Mouse (Mus musculus): Measurements from ENCODE around the gene Cyp1a2. TPM values are rescaled to one million over a fixed set of nuclear protein-coding genes. Genes with fewer than 3 reads are reported as not detected.
A peak's percentile ranks its signal among the peaks of the same experiment; 100 is the strongest.

Gene Cyp1a2
- polyA plus RNA-seq, 1 experiment from 2014 or later: 0.10 TPM

- under 1% methylated on average over 23 of the region's 23 CpGs for WGBS (ENCODE audit: insufficient replicate concordance)
- Histone ChIP-seq H3K36me3 (peaks cover 11% of the 10 kb centered on the region), H3K27me3 (no peaks in the 10 kb centered on the region)
Measured at GRCm38 (mm10) chr9:57708068-57708719, 24.7 kb upstream of the Cyp1a2 start, which contains the start of gene Edc3. Gene Edc3, plus strand, starts transcription at chr9:57708540.

GRCm38 (mm10) chr9:57706496-57706895 is 23.0 kb upstream of the Cyp1a2 start:
- DNase-seq (no peak), ATAC-seq (ENCODE audit: low read depth) (no peak)
- H3K9ac ChIP-seq: no peak overlapping the region
- no peaks in the 10 kb centered on the region for H3K27me3 ChIP-seq
- H3K36me3 ChIP-seq: no peaks in the 10 kb centered on the region
- H3K4me1 ChIP-seq (replicated peaks): peaks cover 22% of the 10 kb centered on the region
- 74% methylated on average over 3 of the region's 3 CpGs for WGBS (ENCODE audit: insufficient replicate concordance)
- H3K4me2 ChIP-seq: no peak overlapping the region
- H3K4me3 ChIP-seq (replicated peaks): no peak overlapping the region
- no peaks in the 10 kb centered on the region; the same call in 1 of the 2 replicates for H3K9me3 ChIP-seq (replicated peaks)
- no peak overlapping the region for H3K27ac ChIP-seq

More at GRCm38 (mm10) chr9:57708068-57708719, 24.7 kb upstream of the Cyp1a2 start, which contains the start of gene Edc3:
- DNase-seq (peak; percentile 83), ATAC-seq (ENCODE audit: low read depth) (peak; percentile 81)
- H3K27ac ChIP-seq: peak within 1 kb of the TSS; percentile 87
- no peaks in the 10 kb centered on the region; the same call in 1 of the 2 replicates for H3K9me3 ChIP-seq (replicated peaks)
- H3K4me2 ChIP-seq: peak within 1 kb of the TSS; percentile 86
- peak within 1 kb of the TSS; percentile 89 for H3K9ac ChIP-seq
- H3K4me3 ChIP-seq (replicated peaks): peak within 1 kb of the TSS; percentile 93
- H3K4me1 ChIP-seq (replicated peaks): peaks cover 22% of the 10 kb centered on the region

- H3K4me3 ChIP-seq (replicated peaks): no peak overlapping the region
- no peaks in the 10 kb centered on the region for H3K36me3 ChIP-seq
- H3K4me2 ChIP-seq: no peak overlapping the region
- peaks cover 46% of the 10 kb centered on the region for H3K27me3 ChIP-seq
- no peak overlapping the region for H3K27ac ChIP-seq
- WGBS (ENCODE audit: insufficient replicate concordance): 53% methylated on average over 1 of the region's 1 CpGs
- ATAC-seq (ENCODE audit: low read depth): no peak
- H3K9ac ChIP-seq: no peak overlapping the region
- H3K4me1 ChIP-seq (replicated peaks): peaks cover 25% of the 10 kb centered on the region
- no peaks in the 10 kb centered on the region for H3K9me3 ChIP-seq (replicated peaks)
- no peak for DNase-seq
Measured at GRCm38 (mm10) chr9:57698466-57699150, 15.1 kb upstream of the Cyp1a2 start.

GRCm38 (mm10) chr9:57697380-57697779 is 13.9 kb upstream of the Cyp1a2 start:
- Histone ChIP-seq H3K27ac (no peak overlapping the region), H3K9me3 (replicated peaks) (no peaks in the 10 kb centered on the region), H3K36me3 (no peaks in the 10 kb centered on the region), H3K27me3 (peaks cover 56% of the 10 kb centered on the region), H3K9ac (no peak overlapping the region), H3K4me2 (peak overlapping the region; percentile 72), H3K4me1 (replicated peaks) (peaks cover 25% of the 10 kb centered on the region), H3K4me3 (replicated peaks) (peak overlapping the region; percentile 52)
- WGBS (ENCODE audit: insufficient replicate concordance): 2% methylated on average over 4 of the region's 4 CpGs
- peak; percentile 33 for DNase-seq
- peak; percentile 82 for ATAC-seq (ENCODE audit: low read depth)

DNA sequence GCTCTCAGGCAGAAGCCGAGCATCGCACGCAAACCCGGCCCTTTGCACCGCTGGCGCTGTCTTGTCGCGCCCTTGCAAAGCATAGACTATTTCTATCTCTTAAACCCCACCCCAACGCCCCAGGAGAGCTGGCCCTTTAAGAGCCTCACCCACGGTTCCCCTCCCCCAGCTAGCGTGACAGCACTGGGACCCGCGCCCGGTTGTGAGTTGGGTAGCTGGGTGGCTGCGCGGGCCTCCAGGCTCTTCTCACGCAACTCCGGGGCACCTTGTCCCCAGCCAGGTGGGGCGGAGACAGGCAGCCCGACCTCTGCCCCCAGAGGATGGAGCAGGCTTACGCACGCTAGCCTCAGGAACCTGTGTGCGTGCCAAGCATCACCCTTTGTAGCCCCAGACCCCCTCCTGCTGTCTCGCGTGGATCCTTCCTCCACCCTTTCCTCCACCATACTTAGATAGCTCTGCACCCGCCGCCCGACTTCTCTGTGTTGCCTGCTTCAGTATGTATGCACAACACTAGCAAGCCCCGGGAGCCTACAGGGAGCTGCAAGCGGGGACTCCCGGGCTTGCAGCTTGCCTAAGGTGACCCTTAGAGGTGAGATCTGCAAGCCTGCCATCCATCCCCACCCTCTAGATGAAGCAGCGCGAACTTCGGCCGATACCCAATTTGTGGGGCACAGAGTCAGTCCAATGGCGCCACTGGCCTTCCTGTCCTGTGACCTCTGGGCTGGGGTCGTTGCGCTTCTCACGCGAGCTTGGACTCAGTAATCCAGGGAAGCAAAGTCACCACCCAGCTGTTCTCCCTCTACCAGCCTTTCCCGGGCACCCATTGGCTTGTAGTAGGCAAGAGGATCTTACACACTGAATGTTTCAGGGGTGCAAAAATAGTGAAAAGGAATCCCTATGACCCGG is 13.1 kb upstream of the Cyp1a2 start:
- DNase-seq (peak; percentile 12), ATAC-seq (ENCODE audit: low read depth) (peak; percentile 59)
- Histone ChIP-seq H3K4me1 (replicated peaks) (peaks cover 25% of the 10 kb centered on the region), H3K9me3 (replicated peaks) (no peaks in the 10 kb centered on the region), H3K9ac (peak overlapping the region; percentile 33), H3K4me2 (peak overlapping the region; percentile 72), H3K27ac (no peak overlapping the region), H3K36me3 (no peaks in the 10 kb centered on the region), H3K4me3 (replicated peaks) (peak overlapping the region; percentile 52), H3K27me3 (peaks cover 61% of the 10 kb centered on the region)
- 3% methylated on average over 42 of the region's 42 CpGs for WGBS (ENCODE audit: insufficient replicate concordance)

DNA sequence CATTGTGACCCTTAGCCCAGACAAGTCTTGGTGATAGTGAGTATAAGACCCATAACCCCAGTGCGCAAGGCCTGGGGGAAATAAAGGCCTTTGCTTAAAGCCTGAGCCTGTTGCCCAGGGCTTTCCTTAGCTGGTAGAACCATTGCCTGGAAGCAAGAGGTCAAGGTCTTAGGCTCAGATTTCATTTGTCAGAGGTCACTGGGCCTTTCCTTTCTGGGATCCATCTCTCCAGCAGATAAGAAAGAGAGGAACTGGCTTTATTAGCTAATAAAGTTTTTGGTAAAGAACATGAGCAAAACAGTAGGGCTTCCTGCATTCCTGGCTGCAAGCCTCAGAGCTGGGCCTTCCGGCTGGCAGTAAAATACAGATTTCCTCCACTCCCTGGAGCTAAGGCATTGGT is 10.6 kb upstream of the Cyp1a2 start:
- H3K27ac ChIP-seq: no peak overlapping the region
- no peaks in the 10 kb centered on the region for H3K36me3 ChIP-seq
- H3K4me2 ChIP-seq: no peak overlapping the region
- H3K4me3 ChIP-seq (replicated peaks): no peak overlapping the region
- no peaks in the 10 kb centered on the region for H3K9me3 ChIP-seq (replicated peaks)
- no peak overlapping the region for H3K9ac ChIP-seq
- ATAC-seq (ENCODE audit: low read depth): no peak
- peaks cover 55% of the 10 kb centered on the region for H3K27me3 ChIP-seq
- H3K4me1 ChIP-seq (replicated peaks): peaks cover 25% of the 10 kb centered on the region
- no peak for DNase-seq
- WGBS (ENCODE audit: insufficient replicate concordance): 74% methylated on average over 2 of the region's 2 CpGs

GRCm38 (mm10) chr9:57688606-57689005 is 5.1 kb upstream of the Cyp1a2 start:
- Histone ChIP-seq H3K4me2 (no peak overlapping the region), H3K9ac (no peak overlapping the region), H3K27ac (no peak overlapping the region), H3K9me3 (replicated peaks) (no peaks in the 10 kb centered on the region), H3K27me3 (peaks cover 15% of the 10 kb centered on the region), H3K36me3 (no peaks in the 10 kb centered on the region), H3K4me3 (replicated peaks) (no peak overlapping the region), H3K4me1 (replicated peaks) (no peaks in the 10 kb centered on the region)
- DNase-seq (no peak), ATAC-seq (ENCODE audit: low read depth) (no peak)
- WGBS (ENCODE audit: insufficient replicate concordance): 80% methylated on average over 2 of the region's 2 CpGs

GRCm38 (mm10) chr9:57688158-57688557 is 4.7 kb upstream of the Cyp1a2 start:
- 43% methylated on average over 2 of the region's 2 CpGs for whole genome bisulfite sequencing (ENCODE audit: insufficient replicate concordance)
- H3K36me3 ChIP-seq: no peaks in the 10 kb centered on the region
- H3K4me1 ChIP-seq (replicated peaks): no peaks in the 10 kb centered on the region
- no peaks in the 10 kb centered on the region for H3K9me3 ChIP-seq (replicated peaks)
- H3K9ac ChIP-seq: no peak overlapping the region
- H3K4me2 ChIP-seq: no peak overlapping the region
- DNase-seq (peak; percentile 46), ATAC-seq (ENCODE audit: low read depth) (no peak)
- peaks cover 13% of the 10 kb centered on the region for H3K27me3 ChIP-seq
- H3K27ac ChIP-seq: no peak overlapping the region
- H3K4me3 ChIP-seq (replicated peaks): no peak overlapping the region

DNA sequence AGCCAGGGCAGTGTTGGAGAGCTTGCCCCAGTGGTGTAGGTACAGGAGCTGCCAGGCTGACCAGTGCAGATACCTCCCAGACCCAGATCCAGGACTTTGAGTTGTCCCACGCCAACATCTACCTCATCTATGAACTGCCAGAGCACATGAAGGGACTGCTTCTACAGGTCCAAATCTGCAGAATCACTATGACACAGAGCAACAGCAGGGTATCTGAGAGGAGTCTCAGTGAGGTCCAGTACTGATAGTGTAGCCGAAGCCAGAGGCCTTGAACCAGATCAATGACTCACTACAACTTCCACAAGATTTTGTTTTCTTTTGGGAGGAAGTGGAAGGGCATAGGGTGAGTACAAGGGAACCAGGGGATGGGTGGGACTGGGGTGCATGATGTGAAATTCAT is 4.2 kb upstream of the Cyp1a2 start, which contains the start of gene Cyp1a1:
Gene Cyp1a1, plus strand, starts transcription at position 178 of the 400 bp plus-strand sequence.
- Histone ChIP-seq H3K9ac (no peak within 1 kb of the TSS), H3K9me3 (replicated peaks) (no peaks in the 10 kb centered on the region), H3K27me3 (peaks cover 9% of the 10 kb centered on the region), H3K4me3 (replicated peaks) (no peak within 1 kb of the TSS), H3K27ac (no peak within 1 kb of the TSS), H3K4me1 (replicated peaks) (no peaks in the 10 kb centered on the region), H3K4me2 (no peak within 1 kb of the TSS), H3K36me3 (no peaks in the 10 kb centered on the region)
- ATAC-seq (ENCODE audit: low read depth) (peak; percentile 71), DNase-seq (no peak)
- 64% methylated on average over 2 of the region's 2 CpGs for WGBS (ENCODE audit: insufficient replicate concordance)

- no peak overlapping the region for H3K4me3 ChIP-seq (replicated peaks)
- H3K9ac ChIP-seq: no peak overlapping the region
- no peak overlapping the region for H3K27ac ChIP-seq
- ATAC-seq (ENCODE audit: low read depth) (no peak), DNase-seq (no peak)
- no peak overlapping the region for H3K4me2 ChIP-seq
- 74% methylated on average over 5 of the region's 5 CpGs for WGBS (ENCODE audit: insufficient replicate concordance)
- H3K4me1 ChIP-seq (replicated peaks): no peaks in the 10 kb centered on the region
- H3K36me3 ChIP-seq: no peaks in the 10 kb centered on the region
- H3K9me3 ChIP-seq (replicated peaks): no peaks in the 10 kb centered on the region
- 0 out of 2 replicates have a peak, but pooled peaks cover under 1% of the 10 kb centered on the region for H3K27me3 ChIP-seq
Measured at GRCm38 (mm10) chr9:57686011-57686410, 2.5 kb upstream of the Cyp1a2 start.

- no peak for ATAC-seq (ENCODE audit: low read depth)
- WGBS (ENCODE audit: insufficient replicate concordance): 70% methylated on average over 10 of the region's 10 CpGs
- no peak for DNase-seq
Measured at GRCm38 (mm10) chr9:57681411-57681810, 2.1 kb downstream of the Cyp1a2 start.

More at GRCm38 (mm10) chr9:57681411-57681810, 2.1 kb downstream of the Cyp1a2 start:
- Histone ChIP-seq H3K27ac (no peak overlapping the region), H3K36me3 (no peaks in the 10 kb centered on the region), H3K9ac (no peak overlapping the region), H3K9me3 (replicated peaks) (no peaks in the 10 kb centered on the region), H3K27me3 (peaks cover 7% of the 10 kb centered on the region; the same call in 1 of the 2 replicates), H3K4me2 (no peak overlapping the region), H3K4me1 (replicated peaks) (no peaks in the 10 kb centered on the region), H3K4me3 (replicated peaks) (no peak overlapping the region)
